Mouse (Mus musculus): Measurements from ENCODE around the gene Ccdc183. TPM values are rescaled to one million over a fixed set of nuclear protein-coding genes. Genes with fewer than 3 reads are reported as not detected.

The Ccdc183 gene
- polyA plus RNA-seq, 1 experiment from 2014 or later: 0.09 TPM

DNA sequence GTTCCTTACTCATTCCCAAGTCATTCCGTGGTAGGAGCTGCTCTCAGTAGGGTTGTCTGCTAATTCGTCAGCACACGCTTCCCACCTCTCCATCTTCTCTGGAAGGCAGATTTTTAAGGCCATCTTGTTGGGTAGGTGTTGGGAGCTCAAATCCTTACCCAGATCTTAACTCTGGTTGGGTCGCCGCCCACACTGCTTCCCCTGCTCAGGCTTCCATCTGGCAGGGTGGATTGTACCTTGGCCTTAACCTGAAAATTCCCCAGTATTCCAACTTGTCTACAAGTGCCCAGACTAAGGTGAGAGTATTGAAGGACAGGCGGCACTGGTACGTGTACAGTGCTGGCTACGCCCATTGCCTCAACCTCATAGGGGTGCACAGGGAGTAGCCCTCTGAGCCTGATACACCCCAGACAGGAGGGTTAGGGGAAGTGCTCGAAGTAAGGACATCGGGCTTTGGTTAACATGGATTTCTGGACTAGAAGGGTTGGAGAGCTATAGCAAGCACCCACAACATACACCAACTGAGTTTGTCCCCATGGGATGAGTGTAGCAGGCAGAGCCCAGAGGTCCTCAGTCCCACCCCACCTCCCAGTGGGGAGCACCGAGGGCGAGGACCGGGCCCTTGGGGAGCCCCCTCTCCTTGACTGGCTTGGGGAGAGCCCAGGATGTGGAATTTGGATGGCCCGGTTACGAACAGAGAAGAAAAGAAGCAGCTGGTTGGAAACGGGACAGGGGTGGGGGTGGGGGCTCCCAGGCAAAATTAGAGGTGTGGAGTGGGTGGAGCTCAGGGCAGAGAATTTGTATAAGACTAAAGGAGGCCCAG, 41.2 kb downstream of the Ccdc183 start:
- H3K9ac ChIP-seq: no peak overlapping the region
- WGBS: 77% methylated on average over 16 of the region's 16 CpGs
- H3K4me2 ChIP-seq: peak overlapping the region; percentile 90

DNA sequence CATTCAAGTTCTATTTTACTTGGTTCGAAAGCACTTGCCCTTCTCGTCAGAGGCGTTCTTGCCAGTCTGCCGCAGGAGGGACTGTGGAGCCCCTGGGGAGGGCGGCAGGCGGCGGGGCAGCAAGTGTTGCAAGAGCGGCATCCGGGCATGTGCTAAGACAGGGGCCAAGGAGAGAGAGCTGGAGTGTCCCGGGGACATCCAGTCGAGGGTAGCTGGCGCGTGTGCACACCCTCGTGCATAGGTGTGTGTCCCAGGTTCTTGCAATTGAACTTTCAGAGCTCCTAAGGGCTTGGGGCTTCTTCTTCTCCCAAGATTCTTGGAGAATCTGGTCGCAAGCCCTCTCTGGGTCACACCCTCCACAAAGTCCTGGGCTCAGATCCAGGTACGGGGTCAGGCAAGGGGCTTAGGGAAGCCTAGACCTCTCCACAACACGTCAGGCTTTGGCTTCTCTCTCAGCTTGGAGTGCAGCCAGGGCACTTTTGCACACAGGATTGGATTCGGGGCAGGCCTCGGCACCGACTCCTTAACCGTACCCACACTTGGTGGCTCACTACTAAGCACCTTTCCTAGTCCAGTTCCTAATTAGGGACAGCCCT, 41.9 kb downstream of the Ccdc183 start:
- H3K4me1 ChIP-seq (replicated peaks): peaks cover 65% of the 10 kb centered on the region

More for the DNA sequence above, 41.2 kb downstream of the Ccdc183 start:
- no peaks in the 10 kb centered on the region for H3K36me3 ChIP-seq
- H3K4me3 ChIP-seq: no peak overlapping the region
- no peak overlapping the region for H3K27ac ChIP-seq
- H3K9me3 ChIP-seq (replicated peaks): no peaks in the 10 kb centered on the region
- H3K27me3 ChIP-seq: peaks cover 53% of the 10 kb centered on the region
- no peak for ATAC-seq (replicated peaks; ENCODE audit: insufficient number of reproducible peaks, insufficient read depth, low FRiP score, low read depth)
- H3K4me1 ChIP-seq (replicated peaks): peaks cover 71% of the 10 kb centered on the region

DNA sequence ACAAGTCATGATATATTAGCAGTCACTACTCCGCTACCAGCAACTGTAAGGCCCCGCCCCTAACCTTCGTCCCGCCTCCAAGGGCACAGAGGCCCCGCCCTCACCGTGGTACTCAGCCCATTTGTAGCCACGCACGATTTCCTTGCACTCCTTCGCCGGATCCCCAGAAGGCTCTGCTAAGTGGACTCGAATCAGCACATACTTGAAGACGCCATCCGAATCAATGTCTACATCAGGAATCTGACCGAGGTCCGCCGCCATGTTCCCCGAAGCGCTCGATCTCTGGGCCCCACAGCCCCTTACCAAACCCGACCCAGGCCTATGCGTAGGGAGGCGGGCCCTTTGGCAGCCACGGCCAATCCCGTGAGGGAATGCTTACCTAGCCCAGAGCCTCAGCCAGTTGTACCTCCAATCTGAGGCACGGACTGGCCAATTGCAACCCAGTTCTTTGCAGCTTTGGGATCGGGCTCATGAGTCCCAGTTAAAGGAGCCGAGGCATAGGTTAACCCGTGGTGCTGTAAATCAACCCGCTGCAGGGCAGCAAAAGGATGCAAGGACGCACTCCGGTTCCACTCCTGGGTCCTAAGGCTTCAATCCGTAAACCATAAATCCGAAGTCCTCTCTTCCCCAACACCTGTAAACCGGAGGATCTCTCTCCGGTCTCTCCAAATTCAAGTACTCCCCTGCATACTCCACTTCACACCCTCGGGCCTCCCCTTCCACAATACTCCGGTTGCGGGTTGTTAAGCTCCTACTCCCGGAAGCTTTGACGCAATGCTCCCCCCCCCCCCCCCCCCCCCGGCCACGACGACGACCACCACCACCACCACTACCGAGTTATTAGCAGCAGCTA, 42.7 kb downstream of the Ccdc183 start, which contains the start of the genes Mamdc4 and Phpt1:
TSS of gene Mamdc4 (minus strand) at position 267 of the 853 bp plus-strand sequence.
TSS of gene Phpt1 (minus strand) at position 646 of the 853 bp plus-strand sequence.
- Histone ChIP-seq H3K36me3 (peaks cover under 1% of the 10 kb centered on the region; the same call in 1 of the 2 replicates), H3K27ac (peak within 1 kb of the TSS; percentile 90), H3K4me2 (peak within 1 kb of the TSS; percentile 90), H3K27me3 (peaks cover 39% of the 10 kb centered on the region), H3K4me3 (peak within 1 kb of the TSS; percentile 75), H3K9me3 (replicated peaks) (no peaks in the 10 kb centered on the region), H3K9ac (peak within 1 kb of the TSS; percentile 72), H3K4me1 (replicated peaks) (peaks cover 59% of the 10 kb centered on the region)
- under 1% methylated on average over 44 of the region's 45 CpGs for WGBS
- peak; percentile 97 for ATAC-seq (replicated peaks; ENCODE audit: insufficient number of reproducible peaks, insufficient read depth, low FRiP score, low read depth)

More for the DNA sequence above, 41.9 kb downstream of the Ccdc183 start:
- Histone ChIP-seq H3K36me3 (no peaks in the 10 kb centered on the region), H3K27me3 (peaks cover 46% of the 10 kb centered on the region), H3K27ac (peak overlapping the region; percentile 90), H3K9ac (peak overlapping the region; percentile 72), H3K4me2 (peak overlapping the region; percentile 90), H3K9me3 (replicated peaks) (no peaks in the 10 kb centered on the region), H3K4me3 (peak overlapping the region; percentile 75)
- 6% methylated on average over 21 of the region's 21 CpGs for whole genome bisulfite sequencing
- ATAC-seq (replicated peaks; ENCODE audit: insufficient number of reproducible peaks, insufficient read depth, low FRiP score, low read depth): peak; percentile 15; the same call in 1 of the 2 replicates

DNA sequence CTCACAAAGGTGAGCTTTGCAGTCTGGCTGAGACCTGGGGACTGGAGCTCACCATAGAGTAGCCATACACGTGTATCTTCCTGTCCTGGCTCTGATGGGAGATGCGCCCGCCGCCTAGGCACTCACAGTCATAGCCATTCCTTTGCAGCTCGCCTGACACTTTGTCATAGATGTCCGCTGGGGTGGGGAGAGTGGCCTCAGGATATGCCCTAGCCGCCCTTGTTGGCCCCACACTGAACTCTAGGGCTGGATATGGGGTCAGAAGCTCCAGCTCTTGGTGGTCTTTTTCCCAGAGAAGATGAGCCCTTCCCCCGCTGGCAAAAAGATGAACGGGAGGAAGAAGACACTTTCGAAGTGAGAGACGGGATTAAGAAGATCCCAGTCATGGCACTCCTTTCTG, 43.3 kb downstream of the Ccdc183 start:
- peak overlapping the region; percentile 90 for H3K27ac ChIP-seq
- peak overlapping the region; percentile 75 for H3K4me3 ChIP-seq
- peaks cover 32% of the 10 kb centered on the region for H3K27me3 ChIP-seq
- H3K36me3 ChIP-seq: peaks cover 7% of the 10 kb centered on the region; the same call in 1 of the 2 replicates
- no peak for ATAC-seq (replicated peaks; ENCODE audit: insufficient number of reproducible peaks, insufficient read depth, low FRiP score, low read depth)
- H3K4me2 ChIP-seq: peak overlapping the region; percentile 90
- H3K9ac ChIP-seq: peak overlapping the region; percentile 72
- no peaks in the 10 kb centered on the region for H3K9me3 ChIP-seq (replicated peaks)
- H3K4me1 ChIP-seq (replicated peaks): peaks cover 52% of the 10 kb centered on the region
- 11% methylated on average over 11 of the region's 11 CpGs for WGBS

DNA sequence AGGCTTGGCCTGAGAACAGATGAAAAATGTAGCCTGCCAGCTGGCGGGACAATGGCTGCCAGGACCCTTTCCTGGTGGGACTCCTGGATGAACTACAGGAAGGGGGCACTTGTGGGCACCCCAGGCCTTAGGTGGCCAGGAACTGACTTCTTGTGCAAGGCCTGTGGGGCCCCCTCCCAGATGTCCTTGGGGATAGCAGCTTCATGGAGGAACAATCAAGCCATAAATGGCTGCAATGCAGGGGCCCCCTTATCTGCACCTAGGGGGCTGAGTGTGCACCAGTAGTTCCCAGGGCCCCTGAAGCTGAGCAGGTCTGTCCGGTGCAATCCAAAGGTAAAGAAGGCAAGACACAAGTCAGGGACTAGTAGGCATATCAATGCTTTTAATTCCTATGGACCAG, 44.4 kb downstream of the Ccdc183 start:
- no peak for ATAC-seq (replicated peaks; ENCODE audit: insufficient number of reproducible peaks, insufficient read depth, low FRiP score, low read depth)
- Histone ChIP-seq H3K9me3 (replicated peaks) (no peaks in the 10 kb centered on the region), H3K27ac (no peak overlapping the region), H3K4me1 (replicated peaks) (peaks cover 41% of the 10 kb centered on the region), H3K36me3 (peaks cover 10% of the 10 kb centered on the region; the same call in 1 of the 2 replicates), H3K4me3 (no peak overlapping the region; the same call in 1 of the 2 replicates), H3K4me2 (peak overlapping the region; percentile 90; the same call in 1 of the 2 replicates), H3K9ac (no peak overlapping the region), H3K27me3 (peaks cover 21% of the 10 kb centered on the region)
- WGBS: 80% methylated on average over 2 of the region's 2 CpGs

DNA sequence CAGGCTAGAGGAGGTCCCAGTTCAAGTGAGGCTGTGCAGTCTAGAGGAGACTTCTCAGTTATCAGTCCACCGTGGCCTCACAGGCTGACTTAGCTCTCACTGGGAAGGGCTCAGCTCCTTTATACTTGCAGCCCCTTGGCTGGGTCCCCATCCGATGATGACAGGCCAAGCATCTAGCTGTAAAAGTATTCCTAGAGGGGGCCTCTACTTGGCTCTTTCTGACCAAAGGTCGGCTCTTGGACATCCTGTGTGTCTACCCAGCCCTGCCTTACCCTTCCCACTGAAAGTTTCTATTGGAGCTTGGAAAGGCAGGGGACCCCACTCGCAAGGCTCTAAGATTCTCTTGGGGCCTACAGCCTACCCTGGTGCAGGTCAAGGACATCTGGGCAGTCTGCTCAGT, 46.3 kb downstream of the Ccdc183 start:
- no peak overlapping the region for H3K4me2 ChIP-seq
- H3K4me3 ChIP-seq: no peak overlapping the region
- no peak overlapping the region for H3K9ac ChIP-seq
- WGBS: 86% methylated on average over 4 of the region's 4 CpGs
- H3K4me1 ChIP-seq (replicated peaks): peaks cover 29% of the 10 kb centered on the region
- H3K9me3 ChIP-seq (replicated peaks): no peaks in the 10 kb centered on the region
- peaks cover 3% of the 10 kb centered on the region for H3K27me3 ChIP-seq
- H3K36me3 ChIP-seq: peaks cover 10% of the 10 kb centered on the region; the same call in 1 of the 2 replicates
- ATAC-seq (replicated peaks; ENCODE audit: insufficient number of reproducible peaks, insufficient read depth, low FRiP score, low read depth): no peak
- no peak overlapping the region for H3K27ac ChIP-seq

DNA sequence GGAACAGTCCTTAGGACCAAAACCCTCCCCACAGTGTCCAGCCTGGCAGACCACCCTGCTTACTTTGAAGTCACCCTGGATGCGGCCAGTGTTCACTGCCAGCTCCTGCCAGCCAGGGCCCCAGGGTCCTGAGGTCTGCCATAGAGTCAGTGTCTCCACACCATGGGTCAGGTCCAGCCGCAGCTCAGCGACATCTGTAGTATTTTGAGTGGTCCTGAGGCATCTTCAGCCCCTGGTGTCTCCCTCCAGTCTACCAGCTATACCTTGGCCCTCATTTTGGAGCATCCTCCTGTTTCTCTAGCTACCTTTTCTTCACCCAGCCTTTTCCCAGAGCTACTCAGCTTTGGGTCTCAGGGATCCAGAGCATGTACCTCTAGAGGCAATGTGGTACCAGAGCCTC, 48.2 kb downstream of the Ccdc183 start:
- Histone ChIP-seq H3K4me2 (no peak overlapping the region), H3K9me3 (replicated peaks) (no peaks in the 10 kb centered on the region), H3K27ac (no peak overlapping the region), H3K36me3 (peaks cover 21% of the 10 kb centered on the region), H3K4me1 (replicated peaks) (peaks cover 19% of the 10 kb centered on the region), H3K27me3 (no peaks in the 10 kb centered on the region), H3K4me3 (no peak overlapping the region), H3K9ac (no peak overlapping the region)
- ATAC-seq (replicated peaks; ENCODE audit: insufficient number of reproducible peaks, insufficient read depth, low FRiP score, low read depth): no peak
- WGBS: 91% methylated on average over 3 of the region's 3 CpGs

DNA sequence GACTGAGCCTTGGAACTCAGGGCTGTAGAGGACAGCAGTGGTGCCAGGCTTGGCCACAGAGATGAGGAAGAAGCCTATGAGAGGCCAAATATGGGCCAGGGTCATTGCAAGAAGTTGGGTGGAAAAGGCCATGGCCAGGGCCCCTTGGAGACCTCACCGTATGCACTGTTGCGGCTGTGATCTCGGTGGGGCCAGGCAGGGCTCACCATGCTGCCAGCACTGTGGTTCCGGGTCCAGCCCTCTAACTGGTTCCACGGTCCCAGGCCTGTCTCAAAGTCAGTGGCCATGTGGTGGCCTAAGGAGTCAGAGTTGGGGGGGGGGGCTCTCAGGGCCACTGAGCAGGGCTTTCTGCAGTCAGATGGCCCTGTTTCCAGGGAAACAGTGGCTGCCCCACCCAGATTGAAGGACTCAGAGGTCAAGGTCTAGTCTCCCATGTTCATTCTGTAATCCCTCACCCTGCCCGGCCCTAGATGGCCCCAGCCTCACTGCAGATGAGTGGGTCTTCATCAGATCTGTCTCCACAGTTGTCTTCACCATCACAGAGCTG, 48.9 kb downstream of the Ccdc183 start:
- Histone ChIP-seq H3K4me2 (no peak overlapping the region), H3K27me3 (no peaks in the 10 kb centered on the region), H3K4me3 (no peak overlapping the region), H3K27ac (no peak overlapping the region), H3K9me3 (replicated peaks) (no peaks in the 10 kb centered on the region), H3K4me1 (replicated peaks) (peaks cover 12% of the 10 kb centered on the region), H3K36me3 (peaks cover 28% of the 10 kb centered on the region), H3K9ac (no peak overlapping the region)
- ATAC-seq (replicated peaks; ENCODE audit: insufficient number of reproducible peaks, insufficient read depth, low FRiP score, low read depth): no peak
- WGBS: 90% methylated on average over 6 of the region's 6 CpGs

DNA sequence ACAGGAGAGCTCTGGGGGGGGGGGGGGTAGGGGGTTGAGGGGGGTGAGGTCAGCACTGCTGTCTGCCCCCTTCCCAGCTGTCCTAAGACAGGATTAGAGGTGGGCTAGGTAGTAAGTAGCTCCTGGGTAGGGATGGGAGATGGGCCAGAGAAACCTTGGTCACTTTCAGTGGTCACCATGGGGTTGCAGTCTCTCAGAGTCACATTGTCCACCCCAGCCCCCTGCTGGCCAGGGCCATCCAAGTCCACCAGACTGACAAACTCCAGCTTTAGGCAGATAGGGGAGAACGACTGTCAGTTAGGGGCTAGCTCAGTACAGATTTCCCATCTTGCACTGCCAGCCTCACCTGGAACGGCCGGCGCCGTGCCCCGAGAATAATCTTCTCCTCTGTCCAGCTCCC, 50.9 kb downstream of the Ccdc183 start:
- 73% methylated on average over 6 of the region's 6 CpGs for WGBS
- no peaks in the 10 kb centered on the region for H3K4me1 ChIP-seq (replicated peaks)
- H3K4me3 ChIP-seq: no peak overlapping the region
- H3K9ac ChIP-seq: no peak overlapping the region
- ATAC-seq (replicated peaks; ENCODE audit: insufficient number of reproducible peaks, insufficient read depth, low FRiP score, low read depth): no peak
- peaks cover 47% of the 10 kb centered on the region for H3K36me3 ChIP-seq
- no peaks in the 10 kb centered on the region for H3K9me3 ChIP-seq (replicated peaks)
- H3K27ac ChIP-seq: no peak overlapping the region
- H3K27me3 ChIP-seq: no peaks in the 10 kb centered on the region
- no peak overlapping the region for H3K4me2 ChIP-seq

DNA sequence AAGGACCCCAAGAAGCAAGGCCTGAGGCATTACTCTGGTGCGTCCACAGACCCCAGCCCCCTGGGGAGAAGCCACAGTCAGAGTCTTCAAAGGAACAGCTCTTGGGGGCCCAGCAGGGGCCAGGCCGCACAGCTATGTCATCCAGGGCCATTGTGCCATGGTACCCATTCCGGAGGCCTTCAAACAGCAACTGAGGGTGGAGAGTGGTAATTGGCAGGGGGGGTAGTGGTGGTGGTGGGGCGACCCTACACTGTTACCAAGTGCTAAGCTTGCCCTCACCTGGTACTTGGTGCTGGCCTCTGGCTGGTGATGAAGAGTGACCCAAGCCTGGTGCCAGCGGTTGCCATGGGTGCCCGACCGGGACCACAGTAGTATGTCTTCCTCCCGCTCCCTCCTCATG, 51.7 kb downstream of the Ccdc183 start:
- peaks cover 54% of the 10 kb centered on the region for H3K36me3 ChIP-seq
- no peak overlapping the region for H3K27ac ChIP-seq
- H3K9ac ChIP-seq: no peak overlapping the region
- no peaks in the 10 kb centered on the region for H3K4me1 ChIP-seq (replicated peaks)
- WGBS: 87% methylated on average over 8 of the region's 8 CpGs
- H3K27me3 ChIP-seq: no peaks in the 10 kb centered on the region
- H3K9me3 ChIP-seq (replicated peaks): no peaks in the 10 kb centered on the region
- H3K4me3 ChIP-seq: no peak overlapping the region
- no peak overlapping the region for H3K4me2 ChIP-seq
- ATAC-seq (replicated peaks; ENCODE audit: insufficient number of reproducible peaks, insufficient read depth, low FRiP score, low read depth): no peak

Data from heart, embryonic 15.5 days (tissue).